Mouse (Mus musculus): ENCODE results near the gene Wdr95. TPM values are rescaled to one million over a fixed set of nuclear protein-coding genes. Genes with fewer than 3 reads are reported as not detected.

Gene Wdr95
- total and polyA plus RNA-seq, 3 experiments: not detected

DNA sequence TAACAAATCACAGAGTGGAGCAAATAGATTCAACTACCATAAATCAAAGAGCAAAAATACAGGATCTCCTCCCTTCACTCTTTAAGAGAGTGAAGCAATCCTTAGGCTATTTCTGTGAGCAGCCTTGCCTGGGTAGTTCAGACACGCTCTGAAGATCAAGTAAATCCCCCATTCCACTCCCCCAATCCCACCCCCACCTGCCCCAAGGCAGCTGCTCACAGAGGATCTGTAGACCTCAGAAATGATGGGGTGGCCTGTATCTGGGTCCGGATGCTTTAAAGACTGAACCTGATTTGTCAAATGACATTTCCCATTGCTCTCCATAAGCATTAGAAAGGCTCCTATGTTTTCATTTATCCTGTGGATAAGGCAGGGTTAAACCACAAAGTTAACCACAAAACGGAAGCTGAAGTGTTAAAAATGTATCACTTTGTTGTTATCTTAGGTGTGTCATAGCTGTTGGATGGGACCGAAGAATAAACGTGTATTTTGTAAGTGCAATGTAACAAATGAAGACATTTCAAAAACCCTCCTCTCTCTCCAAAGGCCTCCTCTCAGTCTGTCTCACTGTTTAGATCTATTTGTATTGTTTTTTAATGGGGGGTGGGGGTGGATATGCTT is 54.3 kb downstream of the Wdr95 start:
- DNase-seq: no peak

DNA sequence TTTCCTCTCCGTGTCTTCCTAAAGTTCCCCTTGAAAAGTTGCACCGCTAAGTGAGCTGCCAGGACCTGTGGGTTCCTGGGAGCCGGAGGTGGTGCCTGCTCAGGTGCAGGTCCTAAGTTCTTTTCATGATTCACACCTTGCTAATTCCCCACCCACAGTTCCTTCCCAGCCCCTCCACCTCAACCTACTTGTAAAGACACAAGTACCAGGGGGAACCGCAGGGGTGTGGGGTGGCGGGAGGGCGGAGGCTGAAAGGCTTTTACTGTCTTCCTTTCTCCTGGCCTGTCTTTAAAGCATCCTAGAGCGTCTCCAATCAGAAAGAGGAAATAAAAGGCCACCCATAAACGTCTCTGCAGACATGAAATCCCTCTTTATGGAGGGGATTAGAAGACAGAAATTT is 55.0 kb downstream of the Wdr95 start:
- DNase-seq: no peak

DNA sequence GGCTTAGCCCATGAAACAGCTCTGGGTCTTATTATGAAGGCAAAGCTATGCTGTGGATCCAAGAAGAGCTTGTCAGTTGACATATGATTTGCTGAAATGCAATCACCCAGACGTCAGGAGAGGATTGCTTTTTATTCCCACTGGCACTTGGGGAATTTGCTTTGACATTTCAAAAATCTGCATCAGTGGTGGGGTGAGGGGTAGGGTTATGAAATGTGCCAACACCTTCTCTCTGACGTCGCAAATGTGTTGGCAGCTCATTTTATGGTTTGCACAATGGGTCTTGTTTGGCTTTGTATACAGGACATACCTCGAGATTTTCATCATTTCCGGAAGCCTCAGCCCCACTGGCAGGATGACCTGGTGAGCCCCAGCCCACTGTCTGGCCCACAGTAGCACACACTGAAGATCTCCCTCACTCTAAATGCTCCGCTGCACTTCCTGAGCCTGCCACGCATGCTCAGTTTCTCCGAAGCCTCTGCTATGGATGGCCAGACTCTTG is 55.7 kb downstream of the Wdr95 start:
- DNase-seq: no peak

DNA sequence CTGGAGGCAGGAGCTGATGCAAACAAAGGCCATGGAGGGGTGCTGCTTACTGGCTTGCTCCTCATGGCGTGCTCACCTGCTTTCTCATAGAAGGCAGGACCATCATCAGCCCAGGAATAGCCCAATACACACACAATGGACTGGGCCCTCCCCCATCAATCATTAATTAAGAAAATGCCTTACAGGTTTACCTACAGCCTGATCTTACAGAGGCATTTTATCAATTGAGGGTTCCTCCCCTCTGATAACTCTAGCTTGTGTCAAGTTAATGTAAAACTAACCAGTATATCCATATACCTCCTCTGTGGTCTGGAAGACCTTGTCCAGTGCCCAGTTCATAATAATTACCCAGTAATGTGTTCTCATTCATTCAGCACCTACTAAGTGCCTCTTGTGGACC is 56.8 kb downstream of the Wdr95 start:
- DNase-seq: no peak

DNA sequence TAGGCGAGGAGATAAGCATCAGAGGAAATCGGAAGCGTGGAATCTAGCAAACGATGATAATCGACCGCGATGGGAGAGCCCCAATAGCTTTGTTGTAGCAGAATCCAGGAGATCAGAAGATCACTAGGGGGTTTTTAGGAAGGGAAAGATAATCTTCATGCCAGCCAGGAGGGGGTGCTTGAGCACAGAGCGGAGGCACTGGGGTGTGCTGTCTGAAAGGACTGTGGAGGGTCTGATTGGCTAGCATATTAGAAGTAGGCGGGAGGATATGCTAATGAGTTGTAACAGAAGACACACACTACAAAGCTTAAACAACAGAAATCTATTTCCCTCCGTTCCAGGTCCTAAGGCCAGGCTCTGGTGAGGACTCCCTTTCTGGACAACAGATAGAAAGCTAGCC is 57.4 kb downstream of the Wdr95 start:
- DNase-seq: peak; percentile 60

DNA sequence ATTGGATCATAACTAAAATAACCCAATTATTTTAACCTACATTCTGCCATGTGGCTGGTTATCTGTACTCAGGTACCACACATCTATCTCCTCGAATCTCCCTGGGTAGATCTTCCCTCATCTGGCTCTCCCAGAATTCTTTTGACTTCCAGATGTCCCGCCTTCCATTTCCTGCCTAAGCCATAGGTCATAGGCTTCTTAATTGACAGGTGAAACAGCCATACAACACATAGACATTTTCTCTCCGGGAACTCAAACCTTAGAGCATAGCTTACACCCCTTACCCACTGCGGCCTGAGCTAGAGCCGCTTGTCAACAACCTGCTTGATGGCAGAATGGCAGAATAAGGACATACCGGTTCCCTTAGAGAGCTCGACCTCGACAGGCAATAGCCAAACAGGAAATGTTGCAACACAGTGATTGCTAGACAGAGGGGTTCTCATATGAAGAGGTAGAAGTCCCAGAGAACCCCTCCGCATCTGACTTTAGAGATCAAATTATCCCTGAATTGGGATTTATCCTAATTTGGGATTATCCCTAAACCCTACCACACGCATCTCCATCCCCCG is 58.9 kb downstream of the Wdr95 start:
- no peak for DNase-seq

DNA sequence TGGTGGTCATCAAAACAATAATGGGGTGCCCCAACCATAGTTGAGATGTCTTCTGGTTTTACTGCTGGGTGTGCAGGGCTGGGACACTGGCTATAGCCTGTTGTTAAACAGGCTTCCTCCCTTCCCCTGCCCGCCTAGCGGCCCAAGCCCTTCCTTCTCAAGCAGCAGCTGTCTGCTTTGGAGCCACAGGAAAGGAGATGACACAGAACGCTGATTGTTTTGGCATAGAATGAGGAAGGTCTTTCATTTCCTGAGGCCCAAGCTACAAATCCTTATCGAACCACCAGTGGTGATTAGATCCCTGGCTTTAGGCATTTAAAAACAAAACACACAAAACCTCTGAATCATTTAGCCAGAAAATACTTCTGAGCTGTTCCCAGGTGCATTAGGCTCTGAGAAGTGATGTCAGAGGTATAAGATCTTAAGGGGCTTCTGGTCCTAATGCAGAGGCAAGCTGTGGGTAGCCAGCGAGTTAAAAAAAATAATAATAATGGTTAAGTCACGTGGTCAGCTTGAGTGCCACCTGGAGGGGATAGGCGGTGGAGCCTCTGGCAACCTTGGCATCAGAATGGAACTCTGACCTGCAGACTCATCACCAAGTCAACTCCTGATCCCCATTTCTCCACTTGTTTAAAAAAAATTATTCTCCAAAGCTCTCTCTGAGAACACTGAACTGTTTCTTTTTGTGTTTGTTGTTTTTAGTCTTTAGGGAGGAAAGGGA is 60.5 kb downstream of the Wdr95 start:
- no peak for DNase-seq

DNA sequence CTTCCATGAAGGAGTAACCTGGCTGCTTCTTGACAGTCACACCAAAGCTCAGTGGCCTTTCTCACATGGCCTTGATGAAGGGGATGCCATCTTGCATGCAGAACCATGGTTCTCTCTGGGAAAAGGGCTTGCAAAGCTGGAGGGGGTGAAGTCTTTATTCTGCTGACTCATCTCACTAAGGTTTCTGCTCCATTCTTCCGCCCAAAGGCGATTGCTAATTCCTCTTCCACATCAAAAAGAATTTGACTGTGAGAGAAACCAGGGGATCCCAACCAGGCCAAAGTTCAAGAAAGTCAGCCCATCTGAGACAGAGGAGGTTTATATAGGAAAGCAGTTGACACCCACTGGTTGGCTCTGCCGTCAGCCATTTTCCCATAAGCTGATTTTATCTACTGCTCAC is 61.5 kb downstream of the Wdr95 start:
- DNase-seq: no peak

DNA sequence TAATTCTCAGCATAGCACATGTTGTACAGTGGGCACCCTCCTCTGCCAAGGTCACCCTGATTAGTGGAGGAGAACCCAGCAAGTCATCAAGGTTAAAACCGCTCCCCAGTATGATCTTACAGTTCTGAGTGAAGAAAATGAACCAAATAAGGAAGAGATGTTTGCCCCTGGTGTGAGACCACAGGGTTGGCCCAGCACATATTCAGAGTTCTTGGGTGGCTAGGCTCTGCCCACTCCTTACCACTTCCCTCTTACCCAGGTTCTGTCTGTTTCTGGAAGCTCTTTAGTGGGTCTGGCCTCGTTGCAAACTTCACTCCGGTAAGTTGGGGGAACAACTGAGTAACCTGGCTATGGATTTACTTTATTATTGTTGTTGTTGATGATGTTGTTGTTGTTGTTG is 65.7 kb downstream of the Wdr95 start:
- no peak for DNase-seq

DNA sequence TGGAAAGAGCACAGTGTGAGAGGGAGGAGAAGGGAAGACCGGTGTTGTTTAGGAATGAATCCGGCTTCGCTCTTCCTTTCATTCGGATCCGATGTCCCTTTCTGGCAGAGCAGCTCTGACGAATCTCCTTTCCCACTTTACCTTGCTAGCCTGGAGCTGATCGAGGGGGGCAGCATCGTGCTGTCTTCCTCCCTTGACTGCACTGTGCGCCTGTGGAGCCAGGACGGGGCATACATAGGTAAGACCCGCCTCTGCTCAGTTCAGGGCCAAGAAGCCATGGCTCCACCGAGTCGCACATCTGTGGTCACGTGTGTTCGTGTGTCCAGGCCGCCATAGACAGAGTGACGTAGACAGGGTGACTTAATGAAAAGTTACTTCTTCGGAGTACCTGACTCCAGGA is 68.9 kb downstream of the Wdr95 start:
- no peak for DNase-seq

DNA sequence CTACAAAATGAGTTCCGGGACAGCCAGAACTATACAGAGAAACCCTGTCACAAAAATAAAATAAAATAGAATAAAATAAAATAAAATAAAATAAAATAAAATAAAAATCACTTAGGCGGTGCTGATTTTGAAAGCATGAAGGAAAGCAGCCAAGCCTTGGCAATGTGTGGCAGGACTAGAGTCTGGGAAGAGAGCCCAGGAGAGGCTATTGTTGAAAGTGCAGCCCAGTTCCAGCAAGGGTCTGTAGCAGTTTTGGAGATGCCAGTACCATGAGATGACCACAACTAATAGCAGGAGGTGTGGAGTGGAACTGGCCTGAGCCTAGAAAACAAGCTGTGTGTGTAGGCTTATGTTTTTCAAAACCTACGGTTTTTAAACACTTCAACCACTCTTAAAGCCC is 73.5 kb downstream of the Wdr95 start:
- DNase-seq: no peak

DNA sequence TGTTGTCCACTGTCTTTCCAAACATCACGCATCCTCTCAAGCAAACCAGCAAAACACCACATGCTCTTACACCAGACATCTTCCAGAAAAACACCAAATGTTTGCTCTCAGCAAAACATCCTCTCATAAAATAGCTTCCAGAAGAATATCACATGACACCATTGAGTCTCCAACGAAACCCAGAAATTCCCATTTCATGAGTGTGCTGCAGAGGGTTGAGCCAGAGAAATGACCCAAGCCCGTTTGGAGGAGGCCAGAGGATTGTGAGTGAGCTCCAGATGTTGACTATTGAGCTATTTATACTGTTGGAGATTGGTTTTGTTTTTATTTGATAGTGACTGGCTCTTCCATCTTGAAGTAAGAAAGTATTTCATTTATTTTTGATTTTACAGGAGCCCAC is 74.8 kb downstream of the Wdr95 start:
- no peak for DNase-seq

DNA sequence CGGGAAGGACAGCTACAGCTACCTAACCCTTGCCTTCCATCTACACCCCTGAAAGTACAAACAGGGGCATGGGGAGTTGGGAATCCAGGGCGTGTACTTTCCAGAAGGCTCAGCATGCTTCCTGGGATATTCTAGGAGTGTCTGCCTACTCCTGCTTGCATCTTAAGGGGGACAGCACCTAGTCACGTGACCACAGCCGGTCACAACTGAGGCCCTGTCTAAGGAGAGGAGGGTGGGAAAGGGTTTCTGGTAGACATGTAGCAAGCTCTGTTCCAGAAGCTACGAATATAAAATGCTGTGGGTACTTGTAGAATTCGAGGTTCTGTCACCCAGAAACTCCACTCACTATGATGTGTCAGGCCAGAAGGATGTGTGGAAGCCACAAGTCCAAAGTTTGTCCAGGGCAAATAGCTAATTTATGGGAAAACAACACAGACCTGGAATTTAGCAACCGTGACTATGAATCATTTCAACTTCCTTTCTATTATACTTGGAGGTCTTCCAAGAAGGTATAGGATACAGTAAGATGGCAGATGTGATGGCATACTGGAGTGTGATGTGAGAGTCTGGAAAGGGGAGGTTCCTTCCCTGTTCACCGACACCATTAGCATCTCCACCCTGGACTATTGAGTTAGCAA is 78.7 kb downstream of the Wdr95 start:
- DNase-seq: no peak

DNA sequence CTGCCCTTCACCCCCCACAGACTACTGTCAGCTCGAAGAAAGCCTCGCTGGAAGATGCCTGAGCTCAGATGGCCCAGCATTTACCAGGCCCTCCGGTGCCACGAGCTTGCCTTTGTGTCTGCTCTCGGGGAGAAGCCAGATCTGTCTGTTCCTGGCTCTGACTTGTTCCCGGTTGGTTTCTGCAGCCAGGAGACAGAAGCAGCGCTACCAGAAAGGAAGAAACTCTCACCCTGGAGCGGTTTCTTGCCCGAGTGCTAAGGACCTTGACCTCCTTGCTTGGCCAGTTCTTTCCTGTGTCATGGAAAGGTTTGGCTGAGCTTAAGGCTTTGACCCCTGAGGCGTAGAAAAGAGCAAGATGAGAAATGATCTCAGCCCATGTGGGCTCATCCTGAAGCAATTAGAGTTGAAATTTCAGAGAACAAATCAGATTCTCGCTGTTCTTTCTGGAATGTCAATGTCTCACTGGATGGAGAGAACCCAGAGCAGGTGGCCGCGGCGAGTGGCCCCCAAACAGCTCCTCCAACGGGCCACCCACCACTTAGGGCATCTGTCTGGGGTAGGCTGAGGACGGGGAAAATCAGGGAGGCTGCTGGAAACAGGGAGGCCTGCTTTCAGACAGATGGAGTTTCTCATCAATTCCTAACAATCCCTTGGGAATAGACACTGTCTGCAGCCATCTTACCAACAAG is 83.1 kb downstream of the Wdr95 start:
- no peak for DNase-seq

DNA sequence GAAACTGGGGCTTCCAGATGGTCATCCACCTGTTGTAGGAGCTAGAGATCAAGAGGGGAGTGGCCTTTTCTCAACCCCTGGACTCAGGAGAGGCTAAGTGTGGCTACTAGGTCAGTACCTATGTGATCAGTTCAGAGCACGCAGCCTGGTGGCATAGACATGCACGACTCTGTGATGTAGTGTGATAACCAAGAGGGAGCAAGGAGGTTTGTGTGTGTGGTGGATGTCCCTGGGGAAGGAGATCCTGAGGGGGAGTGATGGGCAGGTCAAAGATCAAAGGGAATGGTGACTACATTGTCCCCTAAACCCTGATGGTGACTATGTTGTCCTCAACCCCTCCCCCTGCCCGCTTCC is 83.7 kb downstream of the Wdr95 start:
- no peak for DNase-seq

DNA sequence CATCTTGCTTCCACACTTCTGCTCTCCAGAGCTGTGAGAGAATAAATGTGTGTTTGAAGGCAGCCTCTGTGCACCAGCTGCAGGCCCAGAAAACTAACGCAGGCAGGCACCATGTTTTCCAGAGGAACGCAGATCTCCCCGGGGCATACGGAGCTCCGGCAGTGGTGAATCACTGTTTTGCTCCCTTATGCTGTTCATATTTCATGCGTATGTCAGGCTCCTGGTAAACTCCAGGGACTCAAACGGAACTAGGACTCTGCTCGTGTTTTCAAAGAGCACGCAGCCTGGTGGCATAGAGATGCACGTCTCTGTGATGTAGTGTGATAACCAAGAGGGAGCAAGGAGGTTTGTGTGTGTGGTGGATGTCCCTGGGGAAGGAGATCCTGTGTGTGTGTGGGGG is 84.3 kb downstream of the Wdr95 start:
- peak; percentile 59 for DNase-seq

DNA sequence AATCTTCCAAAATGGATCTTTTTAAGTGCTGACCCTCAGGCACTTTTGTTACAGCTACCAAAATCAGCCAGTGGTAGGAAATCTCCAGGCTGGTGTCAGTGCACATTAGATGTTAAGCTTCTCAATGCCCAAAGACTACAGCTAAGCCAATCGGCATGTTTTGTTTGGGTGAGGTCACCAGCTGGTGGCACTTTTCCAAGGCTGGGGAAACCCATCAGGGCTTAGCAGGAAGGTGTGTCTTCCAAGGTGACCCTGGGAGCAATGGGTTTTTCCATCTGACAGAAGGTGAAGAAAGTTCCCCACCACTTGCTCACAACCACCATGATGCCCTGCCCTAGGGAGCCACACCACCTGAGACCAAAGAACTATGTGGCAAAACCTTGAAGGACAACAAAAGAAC is 87.7 kb downstream of the Wdr95 start:
- DNase-seq: peak; percentile 55

DNA sequence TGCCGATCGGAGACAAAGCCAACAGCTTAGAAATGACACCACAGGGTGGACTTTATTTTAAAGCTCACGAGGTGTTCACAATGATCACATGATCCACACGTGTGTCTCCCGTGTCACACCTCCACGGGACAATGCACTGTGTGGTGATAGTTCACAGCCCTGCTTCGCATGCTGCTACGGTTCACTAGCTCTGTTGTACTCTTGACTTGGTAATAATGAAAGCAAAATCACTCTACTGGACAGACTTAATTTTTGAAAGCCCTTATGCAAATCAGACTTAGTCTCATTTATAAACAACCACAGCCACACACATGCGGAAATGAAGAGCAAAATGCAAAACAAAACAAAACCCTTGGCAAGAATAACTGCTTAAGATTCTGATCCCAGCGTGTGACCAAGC is 88.3 kb downstream of the Wdr95 start:
- DNase-seq: no peak

DNA sequence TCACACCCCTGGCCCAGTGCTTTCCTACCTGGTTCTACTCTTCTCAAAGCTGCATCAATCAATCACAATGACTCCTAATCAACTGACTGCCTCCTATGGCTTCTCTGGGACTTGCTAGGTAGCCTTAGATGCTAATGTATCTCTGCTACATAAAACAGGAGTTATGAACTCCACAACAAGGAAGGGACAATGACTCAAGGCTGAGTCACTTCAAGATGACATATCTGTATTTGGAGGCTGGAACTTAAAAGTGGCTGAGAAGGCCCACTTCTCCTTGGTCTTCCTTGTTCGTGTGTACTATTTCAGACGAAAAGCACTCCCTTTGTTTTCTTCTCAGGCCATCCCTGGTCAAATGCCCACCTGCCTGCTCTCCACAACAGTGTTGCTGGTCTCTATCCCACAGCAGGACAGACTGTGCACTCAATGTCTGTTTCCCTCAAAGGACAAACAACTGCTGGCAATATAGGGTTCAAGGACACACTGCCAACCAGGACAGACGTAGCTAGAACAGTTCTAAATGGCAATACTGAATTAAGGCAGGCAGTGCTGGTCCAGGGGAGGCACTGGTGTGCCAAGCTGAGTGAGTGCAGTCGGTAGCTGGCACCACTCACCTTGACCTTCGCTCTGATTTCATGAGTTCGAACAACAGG is 89.4 kb downstream of the Wdr95 start:
- peak; percentile 51 for DNase-seq

DNA sequence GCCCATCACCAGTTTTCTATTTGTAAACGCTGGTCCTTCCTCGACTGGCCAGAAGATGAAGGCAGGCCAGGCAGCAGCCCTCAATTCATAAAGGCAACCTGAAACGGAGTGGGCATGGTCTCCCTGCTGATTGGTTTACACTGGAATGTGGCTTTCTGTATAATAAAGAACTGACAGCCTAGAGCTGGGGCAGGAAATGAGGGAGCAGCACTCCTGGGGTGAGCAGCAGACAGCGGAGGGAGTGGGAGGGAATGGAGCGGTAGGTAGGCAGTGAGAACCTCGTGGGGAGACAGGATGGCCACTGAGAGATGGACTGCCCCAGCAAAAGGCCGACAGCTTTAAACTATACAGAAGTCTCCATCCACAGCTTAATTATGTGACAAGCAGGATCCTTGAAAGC is 93.7 kb downstream of the Wdr95 start:
- DNase-seq: no peak

DNA sequence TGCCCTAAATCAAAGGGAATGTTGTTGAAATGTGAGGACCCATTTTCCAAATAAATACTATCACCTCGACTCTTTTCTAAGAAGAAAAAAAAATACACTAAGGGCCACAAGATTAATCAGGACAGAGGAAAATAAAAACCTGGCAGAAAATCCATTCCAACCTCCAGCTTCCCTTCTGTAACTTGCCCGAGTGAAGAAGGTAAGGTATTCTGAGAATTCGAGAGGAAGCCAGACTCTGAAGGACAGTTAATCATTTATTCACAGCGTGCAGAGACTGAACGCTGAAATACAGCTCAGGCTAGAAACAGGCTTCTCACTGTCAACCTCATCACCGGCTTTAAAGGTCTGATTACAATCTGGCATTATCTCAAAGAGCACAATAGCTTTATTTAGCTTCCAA is 94.2 kb downstream of the Wdr95 start:
- DNase-seq: no peak
